Mouse (Mus musculus) adrenal gland, postnatal 36 days (tissue): ENCODE measurements around the gene Slc4a2. TPM values are rescaled to one million over a fixed set of nuclear protein-coding genes. Genes with fewer than 3 reads are reported as not detected.
A peak's percentile ranks its signal among the peaks of the same experiment; 100 is the strongest.

ENCODE experiments used
- DNase-seq, 2 experiments: peaks; one replicate each; pipeline ENCODE4 v3.0.0; 2021; ENCODE audit warnings: mixed read lengths in 1 of 2
- total RNA-seq, 2 experiments: library from RNA; stranded (reverse); gene quantifications; 2 replicates each; pipeline ENCODE4 v1.2.3; 2021

Gene Slc4a2
- total RNA-seq, 2 experiments from 2014 or later, result 44.4 to 62.2 TPM

DNA sequence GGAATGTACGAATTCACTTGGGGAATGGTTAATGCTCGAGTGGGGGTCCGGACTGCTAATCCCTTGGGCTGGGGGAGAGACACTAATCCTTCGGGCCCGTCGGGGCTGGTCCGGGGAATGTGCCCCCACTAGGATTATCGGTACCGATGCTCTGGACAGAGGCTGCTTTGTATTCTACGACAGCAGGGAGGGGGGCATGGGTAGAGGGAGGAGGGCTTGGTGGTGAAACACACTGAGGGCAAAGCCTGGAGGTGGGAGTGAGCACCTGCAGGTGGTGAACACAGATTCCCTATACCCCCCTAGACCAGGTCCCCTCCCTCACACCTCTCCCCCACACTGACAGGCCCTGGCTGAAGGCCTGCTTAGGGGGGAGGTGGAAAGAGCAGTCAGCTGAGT lies 2.4 kb downstream of the Slc4a2 start:
- no peak for DNase-seq

- no peak for DNase-seq
These were observed 3.1 kb downstream of the Slc4a2 start for GRCm38 (mm10) chr5:24426556-24427284.

DNA sequence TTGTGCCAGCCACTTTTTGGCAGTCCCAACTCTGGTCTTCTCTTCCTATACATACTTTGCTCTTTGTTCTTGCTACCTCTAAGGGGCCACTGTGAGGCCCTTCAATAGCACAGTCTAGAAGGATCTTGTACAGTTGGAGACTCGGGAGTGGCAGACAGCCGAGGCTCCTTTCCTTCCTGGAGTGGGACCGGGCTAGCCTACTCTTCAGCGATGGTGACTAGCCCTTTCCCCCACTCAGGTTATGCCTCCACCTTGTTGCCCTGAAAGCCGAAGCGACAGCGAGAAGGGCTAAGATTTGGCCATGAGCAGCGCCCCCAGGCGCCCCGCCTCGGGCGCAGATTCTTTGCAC lies 3.6 kb downstream of the Slc4a2 start:
- no peak for DNase-seq

DNA sequence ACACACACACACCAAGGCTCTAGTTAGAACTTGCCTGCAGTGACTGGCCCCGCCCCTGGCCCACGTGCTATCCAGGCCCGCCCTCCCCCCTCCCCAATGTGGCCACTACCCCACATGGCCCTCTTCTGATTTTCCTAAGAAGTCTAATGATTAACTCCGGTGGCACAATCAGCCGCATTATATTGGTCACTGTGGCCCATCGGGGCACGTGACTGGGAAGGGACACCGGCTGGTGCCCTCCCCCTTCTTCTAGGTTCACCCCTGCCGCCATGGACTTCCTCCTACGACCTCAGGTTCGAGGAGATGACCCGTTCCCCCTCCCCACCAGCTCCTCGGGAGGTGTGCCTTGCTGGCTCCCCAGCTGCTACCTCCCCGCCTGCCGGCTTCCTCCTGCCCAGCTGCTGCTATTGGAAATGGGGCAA lies 4.4 kb downstream of the Slc4a2 start:
- DNase-seq, result no peak

DNA sequence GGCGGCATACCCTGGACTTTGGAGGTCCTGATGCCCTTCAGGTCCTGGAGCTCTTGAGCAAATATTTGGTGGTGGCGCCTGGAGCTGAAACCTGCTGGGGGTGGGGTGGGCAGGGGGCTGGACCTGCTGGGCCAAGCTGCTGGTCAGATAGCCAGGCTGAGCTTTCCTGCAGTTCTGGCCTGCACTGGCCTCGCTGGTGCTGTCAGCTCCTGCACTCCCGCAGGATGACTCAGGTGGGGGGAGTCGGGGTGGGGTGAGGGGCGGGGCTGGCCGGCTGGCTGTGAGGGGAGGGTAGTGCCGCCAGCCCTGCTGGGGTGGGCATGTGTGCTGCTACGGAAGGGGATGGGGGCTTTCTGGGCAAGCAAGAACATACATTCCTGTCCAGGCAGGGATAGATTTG lies 5.0 kb downstream of the Slc4a2 start:
- DNase-seq, result peak; percentile 60 to 68

- DNase-seq, result no peak
These were observed 10.4 kb downstream of the Slc4a2 start for GRCm38 (mm10) chr5:24433993-24434392.

DNA sequence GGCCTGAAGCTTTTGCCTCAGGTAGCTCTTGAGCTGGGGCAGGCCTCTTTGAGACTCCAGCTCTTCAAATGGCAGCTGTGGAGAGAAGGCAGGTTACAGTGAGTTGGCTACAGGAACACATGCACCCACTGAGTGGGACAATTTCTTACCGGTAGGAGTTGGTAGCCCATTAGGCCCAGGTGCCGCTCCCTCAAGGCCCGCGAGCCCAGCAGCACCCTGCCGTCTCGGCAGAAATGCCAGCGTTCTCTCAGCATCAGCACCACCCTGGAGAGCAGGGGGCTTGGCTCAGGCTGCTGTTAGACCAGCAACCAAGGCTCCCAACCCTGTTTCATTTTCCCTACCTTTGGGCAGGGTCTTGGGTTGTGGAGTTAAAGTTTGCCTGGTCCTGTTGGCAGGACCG lies 17.6 kb downstream of the Slc4a2 start:
- no peak for DNase-seq

DNA sequence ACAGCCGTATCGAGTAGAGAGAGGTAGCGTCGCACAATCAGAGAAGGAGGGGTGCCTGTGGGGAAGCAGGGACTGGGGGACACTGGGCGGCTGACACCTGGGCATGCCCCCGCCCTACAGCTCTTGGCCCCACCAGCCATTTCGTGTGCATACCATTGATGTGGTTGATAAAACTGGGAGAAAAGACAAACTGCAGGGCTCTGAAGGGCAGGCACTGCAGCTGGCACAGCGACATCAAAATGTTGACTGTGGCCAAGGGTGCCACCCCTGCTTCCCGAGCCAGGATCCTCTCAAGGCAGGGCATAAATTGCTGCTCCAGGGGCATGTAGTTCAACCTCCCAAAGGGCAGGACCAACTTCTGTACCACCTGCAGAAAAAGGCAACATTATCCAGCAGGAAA lies 18.4 kb downstream of the Slc4a2 start:
- DNase-seq, result no peak

- DNase-seq, result no peak
These were observed 19.6 kb downstream of the Slc4a2 start for GRCm38 (mm10) chr5:24443204-24443603.

- DNase-seq, result no peak
These were observed 20.3 kb downstream of the Slc4a2 start for GRCm38 (mm10) chr5:24443927-24444326.

DNA sequence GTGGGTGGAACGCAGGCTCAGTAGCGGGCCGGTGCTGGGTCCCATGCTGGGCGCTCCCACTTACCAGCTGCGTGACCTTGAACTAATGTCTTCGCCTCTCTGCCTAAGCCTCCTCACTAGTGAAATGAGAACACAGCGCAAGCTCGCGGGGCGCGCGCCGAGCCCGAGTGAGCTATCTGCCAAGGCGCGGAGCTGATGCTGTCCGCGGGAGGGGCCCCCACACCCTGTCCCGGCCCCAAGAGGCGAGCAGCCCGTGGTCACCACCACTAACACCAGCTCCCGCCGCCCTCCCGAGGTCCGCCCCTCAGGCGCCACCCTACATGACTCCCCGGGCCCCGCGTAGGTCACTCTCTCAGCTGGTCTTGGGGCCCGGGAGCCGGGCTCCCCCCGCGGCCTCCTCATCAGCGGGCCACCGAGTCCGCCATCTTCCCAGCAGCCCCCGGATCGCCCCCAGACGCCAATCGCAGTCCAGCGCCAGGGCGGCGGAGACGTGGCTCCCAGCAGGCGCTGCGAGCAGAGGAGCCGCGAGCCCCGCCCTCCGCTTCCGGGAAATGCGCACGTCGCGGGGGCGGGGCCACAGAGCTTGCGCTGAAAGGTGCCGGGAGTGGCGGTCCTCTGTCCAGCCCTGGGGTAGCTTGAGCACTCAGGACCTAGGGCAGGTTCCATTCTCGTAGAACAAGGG lies 21.2 kb downstream of the Slc4a2 start, which contains the start of gene Fastk:
Gene Fastk, minus strand, starts transcription at position 542 of the 682 bp plus-strand sequence.
- peak; percentile 96 to 98 for DNase-seq

- peak in 1 of 2 experiments; percentile 11 for DNase-seq
These were observed 21.9 kb downstream of the Slc4a2 start for GRCm38 (mm10) chr5:24445428-24446080.

GRCm38 (mm10) chr5:24446630-24447029 lies 23.0 kb downstream of the Slc4a2 start:
- no peak for DNase-seq

DNA sequence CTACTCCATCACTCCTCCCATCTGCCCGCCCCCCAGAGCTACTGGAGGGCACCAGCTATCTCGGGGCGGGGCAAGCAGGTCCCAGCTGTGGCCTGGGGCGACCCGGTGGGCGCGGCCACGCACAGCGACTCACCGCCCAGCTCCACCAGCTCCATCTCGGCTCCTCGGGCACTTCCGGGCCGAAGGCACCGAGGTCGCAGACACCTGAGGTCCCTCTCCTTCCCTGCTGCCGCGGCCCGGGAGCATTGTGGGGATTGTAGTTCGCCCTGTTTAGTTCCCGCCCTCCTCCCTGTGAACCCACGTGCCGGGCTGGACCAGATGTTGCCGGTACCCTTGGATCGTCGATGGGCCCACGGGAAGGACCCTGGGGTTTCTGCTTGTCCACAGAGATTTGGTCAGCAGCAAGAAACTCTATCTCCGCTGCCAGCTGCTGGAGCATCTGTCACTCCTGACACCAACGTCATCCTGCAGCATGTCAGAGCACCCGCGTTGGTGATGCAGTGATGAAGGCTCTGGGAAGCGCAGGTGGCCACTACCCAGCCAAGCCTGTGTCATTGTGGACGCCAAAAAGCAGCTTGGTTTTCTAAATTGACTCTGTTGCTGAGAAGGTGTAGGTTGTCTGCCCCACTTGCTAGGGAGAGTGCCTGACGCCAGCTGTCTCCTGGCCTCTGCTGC lies 24.1 kb downstream of the Slc4a2 start, which contains the start of gene Tmub1:
Gene Tmub1, minus strand, starts transcription at position 231 of the 675 bp plus-strand sequence.
- peak; percentile 89 to 90 for DNase-seq

DNA sequence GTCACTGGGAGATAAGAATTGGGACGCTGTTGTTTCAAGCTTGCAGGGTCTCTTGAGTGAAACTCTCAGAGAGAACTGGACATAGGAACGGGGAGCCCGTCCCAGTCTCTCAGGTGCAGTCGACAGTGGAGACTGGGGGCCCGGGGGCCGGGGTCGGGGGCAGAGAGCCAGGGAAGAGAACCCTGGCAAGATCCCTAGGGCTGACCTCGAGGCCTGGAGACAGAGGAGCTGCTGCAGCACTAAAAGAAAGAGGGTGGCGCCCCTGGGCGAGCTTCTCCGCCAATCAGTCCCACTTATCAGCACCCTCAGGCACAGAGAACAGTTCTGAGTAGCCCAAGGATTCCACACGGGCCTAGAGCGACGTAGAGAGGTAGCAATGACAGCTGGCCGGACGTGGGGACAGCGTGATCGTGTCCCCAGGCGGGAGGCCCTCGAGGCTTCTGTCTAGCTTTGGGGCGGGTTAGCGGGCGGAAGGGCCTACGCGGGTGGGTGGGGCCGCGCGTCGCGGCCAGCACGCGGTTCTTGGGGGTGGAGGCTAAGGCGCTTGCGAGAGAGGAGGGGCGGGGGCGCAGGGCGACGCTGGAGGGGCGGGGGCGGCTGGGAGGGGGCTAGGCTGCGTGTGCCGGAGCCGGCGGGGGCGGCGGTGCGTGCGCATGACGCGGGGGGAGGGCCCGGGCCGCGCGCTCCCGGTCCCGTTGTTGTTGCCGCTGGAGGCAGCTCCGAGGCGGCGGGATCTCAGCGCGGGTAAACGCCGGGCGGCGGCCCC lies 27.8 kb downstream of the Slc4a2 start:
- peak; percentile 93 to 97 for DNase-seq

- DNase-seq, result peak; percentile 54 to 66
These were observed 28.5 kb downstream of the Slc4a2 start, which contains the start of gene Agap3 for GRCm38 (mm10) chr5:24452030-24452690. TSS of gene Agap3 (plus strand) at chr5:24452177.

DNA sequence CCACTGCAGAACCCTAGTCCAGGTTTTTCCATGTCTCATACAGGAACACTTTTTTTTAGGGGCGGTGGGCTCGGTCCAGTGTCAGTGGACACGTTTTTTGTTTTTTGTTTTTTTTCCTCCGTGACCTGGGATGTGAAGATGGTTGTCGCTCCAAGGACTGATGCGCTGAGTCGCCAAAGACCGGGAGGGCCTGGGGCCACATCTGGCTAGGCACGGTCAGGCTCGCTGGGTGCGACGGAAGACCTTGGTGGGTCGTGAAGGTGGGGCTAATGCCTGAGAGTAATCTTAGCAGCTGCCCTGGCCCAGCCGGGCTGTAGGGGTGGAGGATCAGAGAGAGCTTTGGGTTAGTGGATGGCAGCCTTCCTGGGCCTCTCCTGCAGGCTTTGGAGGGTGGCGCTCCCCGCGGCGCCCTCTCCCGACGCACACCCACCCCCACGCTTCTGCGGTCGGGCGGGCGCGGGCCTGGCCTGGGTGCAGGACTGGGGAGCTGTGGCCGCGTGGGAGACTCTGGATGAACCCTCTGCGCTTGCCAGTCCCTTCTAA lies 29.1 kb downstream of the Slc4a2 start:
- peak; percentile 41 to 64 for DNase-seq

DNA sequence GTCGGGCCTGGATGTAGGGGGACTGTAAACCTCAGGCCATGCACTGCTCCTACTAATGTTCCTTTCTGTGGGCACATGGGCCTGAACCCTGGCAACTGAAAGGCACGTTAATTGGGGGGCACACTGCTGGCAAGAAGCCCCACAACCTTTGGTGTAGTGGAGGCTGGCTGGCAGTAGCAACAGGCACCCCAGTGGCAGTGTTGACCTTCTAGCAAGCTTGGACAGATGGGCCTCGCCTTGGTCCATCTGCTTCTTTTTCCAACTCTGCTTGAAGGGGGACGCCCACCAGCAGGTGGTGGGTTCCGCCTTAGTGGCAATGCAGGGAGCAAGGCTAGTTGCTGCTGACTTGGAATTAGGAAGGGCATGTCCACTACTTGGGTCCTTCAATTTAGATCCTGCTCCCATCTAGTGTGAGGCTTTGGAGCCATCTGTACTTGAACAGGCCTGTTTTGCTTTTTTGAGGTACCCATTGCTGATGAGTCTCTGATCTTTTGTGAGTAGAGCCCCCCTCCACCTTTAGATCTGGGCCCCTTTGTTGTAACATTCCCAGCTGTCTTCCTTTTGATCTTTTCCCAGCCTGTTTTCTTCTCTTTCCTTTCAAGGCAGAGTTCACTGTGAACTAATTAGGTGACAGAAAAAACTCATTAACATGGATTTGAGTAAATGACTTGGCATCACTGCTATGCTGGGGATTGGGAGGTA lies 29.8 kb downstream of the Slc4a2 start:
- DNase-seq, result no peak

DNA sequence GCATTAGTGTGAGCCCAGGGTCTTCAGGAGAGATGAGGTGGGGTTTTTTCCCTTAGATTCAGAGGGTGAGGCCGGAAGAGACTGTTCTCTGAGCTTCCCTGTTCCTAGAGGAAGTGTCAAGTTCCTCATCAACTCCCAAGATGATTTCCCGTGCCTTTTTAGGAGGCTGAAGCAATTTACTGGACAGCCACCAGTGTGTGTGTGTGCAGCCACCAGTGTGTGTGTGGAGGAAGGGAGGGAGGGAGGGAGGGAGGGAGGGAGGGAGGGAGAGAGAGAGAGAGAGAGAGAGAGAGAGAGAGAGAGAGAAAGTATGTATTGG lies 30.3 kb downstream of the Slc4a2 start:
- no peak for DNase-seq

DNA sequence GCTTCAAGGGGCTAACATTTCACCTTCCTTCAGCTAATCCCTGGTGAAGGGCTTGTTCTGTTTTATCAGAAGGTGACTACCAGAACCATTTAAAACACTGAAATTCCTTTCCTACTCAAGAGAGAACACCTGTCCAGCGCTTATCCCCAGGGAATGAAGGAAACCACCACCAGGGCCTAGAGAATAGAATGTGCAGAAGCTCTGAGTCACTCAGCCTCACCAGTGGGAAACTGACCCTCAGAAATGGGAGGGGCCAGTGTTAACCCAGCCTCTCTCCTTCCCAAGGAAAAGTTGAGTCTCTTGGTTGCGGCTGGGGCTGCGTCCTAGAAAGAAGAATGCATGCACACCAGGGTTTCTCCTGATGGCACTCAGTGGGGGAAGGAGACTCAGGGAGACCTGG lies 31.4 kb downstream of the Slc4a2 start:
- peak; percentile 59 to 62 for DNase-seq
